Mouse (Mus musculus): ENCODE data around the gene L3mbtl4.

Gene L3mbtl4

DNA sequence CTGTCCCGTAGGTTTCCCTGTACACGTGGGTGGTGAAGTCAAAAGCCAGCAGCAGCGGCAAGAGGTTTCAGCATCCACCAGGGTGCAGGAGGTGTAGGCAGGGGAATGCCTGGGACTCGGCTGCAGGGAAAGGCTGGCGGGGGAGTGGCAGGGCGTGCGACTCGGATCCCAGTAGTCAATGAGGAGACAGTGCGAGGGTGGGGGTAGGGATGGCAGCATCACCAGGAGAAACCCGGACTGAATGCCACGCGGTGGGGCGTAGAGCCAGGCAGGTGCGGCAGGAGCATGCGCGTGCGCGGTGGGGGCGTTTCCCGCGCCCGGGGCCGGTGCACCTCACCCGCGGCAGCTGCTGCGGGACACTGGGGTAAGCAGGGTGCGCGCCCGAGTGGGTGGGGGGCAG is at the start of gene L3mbtl4:
TSS of gene L3mbtl4 (plus strand) at position 271 of the 400 bp plus-strand sequence.
- DNase-seq (ENCODE audit: low spot score) = peak; percentile 11

DNA sequence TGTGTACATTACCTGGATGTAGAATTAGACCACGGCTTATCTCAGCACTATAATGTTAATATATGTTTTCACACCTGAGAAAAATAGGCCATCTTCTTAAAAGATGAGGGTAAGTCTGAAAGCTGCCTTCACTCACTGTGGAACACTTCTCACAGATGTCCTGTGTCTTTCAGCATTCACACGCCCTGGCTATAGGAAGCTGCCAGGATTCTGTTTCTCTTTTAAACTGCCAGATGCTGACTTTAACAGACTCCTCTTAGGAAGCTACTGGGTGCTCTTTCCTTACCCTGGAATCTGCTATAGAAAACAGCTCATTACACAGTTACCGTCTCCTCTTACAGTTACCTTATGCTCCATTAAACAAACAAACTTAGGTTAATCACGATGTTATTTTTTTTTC is 43.1 kb upstream of the L3mbtl4 start:
- DNase-seq (ENCODE audit: low spot score) = no peak

DNA sequence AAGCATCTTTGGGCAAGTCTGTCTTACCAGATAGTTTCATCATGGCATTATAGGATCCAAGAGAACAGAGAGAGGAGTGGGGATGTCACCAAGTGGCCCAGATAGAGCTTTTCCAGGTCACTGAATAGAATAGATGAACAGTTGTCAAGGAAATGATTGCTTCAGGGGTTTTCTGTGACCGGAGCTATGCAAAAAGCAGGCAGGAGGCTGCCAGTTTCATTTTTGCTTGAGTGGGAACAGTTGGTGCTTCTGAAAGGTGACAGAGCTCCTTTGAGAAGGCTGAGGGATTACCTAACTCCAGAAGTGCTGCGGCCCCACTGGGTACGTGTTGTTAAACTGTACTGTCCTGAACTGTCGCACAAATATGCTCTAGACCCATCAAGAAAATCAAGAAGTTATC is 38.2 kb upstream of the L3mbtl4 start:
- no peak for DNase-seq (ENCODE audit: low spot score)

DNA sequence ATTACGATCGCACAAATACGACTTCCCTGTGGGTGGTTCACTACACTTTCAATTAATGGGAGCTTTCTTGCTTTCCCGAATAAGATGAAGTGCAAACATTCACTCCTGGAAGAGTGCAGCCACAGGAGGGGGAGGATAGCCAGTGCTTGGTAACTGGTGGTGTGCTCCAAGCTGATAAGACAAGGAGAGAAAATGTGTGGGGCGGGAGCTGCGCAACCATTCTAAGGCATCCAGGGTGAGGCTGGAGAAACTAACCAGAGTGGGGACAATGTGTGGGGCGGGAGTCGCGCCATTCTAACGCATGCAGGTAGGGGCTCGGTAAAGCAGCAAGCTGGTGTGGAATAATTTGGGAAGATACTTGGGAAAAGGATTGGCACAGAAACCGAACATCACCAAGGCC is 36.6 kb upstream of the L3mbtl4 start:
- peak; percentile 6 for DNase-seq (ENCODE audit: low spot score)

DNA sequence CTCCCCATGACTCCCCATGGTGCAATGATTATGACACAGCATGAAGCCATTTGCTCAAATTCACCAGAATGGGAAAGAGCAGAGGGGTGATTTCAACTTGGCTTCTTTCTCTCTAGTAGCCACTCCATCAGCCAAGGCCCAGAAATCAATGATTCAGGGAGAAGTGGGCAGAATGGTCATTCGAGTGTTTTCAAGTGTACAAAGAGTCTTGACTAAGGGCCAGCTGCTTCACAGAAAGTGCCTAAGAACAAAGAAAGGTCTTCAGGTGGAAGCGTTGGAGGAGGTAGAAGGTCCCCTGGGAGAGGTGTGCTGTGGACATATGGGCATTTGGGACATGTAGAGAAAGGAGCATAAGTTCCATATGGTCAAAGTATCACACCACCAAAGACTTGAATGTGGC is 33.4 kb upstream of the L3mbtl4 start:
- no peak for DNase-seq (ENCODE audit: low spot score)

DNA sequence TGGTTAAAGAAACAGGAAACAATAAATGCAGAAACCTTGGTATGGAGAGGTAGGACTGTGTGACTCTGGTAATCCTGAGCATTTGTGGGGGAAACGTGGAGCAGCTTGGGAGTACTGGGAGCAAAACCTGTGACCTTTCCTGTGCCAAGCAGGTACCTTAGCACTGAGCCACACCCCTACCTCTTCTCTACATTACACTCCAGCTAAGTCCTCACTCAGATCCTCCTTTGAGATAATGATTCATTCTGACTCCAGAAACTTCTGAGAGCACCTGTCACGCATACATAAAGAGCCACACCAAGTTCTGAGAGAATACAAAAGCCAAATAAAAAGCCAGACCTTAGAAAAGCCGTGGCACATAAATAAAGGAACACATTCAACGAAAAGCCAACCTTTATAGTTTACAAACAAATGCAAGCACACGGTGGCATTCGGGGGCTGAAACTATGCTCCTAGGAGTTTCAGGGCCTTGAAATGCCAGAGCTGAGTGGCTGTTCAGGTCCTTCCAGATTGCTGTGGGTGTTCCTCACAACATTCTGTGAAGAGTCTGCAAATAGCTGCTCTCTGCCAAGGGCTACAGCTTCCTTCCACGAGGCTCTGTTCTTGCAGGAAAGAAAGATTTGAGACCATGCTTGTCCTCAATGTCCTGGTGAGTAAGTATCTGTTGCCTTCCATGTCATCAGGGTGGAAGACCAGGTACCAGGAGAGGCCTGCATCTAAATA is 8.6 kb upstream of the L3mbtl4 start:
- DNase-seq (ENCODE audit: low spot score) = no peak

DNA sequence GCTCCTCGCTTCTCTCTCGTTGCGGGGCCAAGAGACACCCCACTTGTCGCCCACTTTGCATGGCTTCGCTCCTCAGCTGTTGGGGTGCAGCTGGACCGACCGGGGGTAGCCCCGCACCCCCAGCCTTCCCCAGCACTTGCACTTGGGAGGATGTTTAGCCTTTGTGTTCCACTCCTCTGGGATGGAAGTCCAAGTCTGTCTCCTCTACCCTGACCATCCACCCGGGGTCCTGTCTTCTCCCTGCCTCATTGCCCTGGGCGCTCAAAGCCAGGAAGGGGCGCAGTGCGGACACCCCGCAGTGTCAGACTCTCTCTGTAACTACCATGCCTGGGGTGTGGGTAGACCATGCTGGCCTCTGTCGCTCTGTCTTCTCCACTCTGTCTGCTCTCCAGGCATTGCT is 357 bp downstream of the L3mbtl4 start:
- DNase-seq (ENCODE audit: low spot score) = no peak

DNA sequence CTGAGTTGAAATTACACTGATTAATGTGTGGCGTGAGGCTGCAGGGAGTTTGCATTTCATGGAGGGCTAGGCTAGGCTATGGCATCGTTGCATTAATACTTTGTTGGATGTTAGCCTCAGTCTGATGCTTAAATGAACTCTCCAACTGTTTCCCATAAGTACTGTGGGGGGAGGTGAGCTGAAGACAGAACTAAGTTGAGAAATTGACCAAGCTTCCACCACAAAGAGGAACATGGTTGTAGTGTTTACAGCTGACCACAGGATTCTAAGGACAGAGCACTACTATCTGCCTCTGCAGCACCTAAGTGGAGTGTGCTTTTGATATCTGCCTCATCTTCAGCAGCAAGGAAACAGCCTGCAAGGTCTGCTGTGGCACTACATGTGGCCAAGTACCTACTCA is 1.5 kb downstream of the L3mbtl4 start:
- DNase-seq (ENCODE audit: low spot score) = no peak

DNA sequence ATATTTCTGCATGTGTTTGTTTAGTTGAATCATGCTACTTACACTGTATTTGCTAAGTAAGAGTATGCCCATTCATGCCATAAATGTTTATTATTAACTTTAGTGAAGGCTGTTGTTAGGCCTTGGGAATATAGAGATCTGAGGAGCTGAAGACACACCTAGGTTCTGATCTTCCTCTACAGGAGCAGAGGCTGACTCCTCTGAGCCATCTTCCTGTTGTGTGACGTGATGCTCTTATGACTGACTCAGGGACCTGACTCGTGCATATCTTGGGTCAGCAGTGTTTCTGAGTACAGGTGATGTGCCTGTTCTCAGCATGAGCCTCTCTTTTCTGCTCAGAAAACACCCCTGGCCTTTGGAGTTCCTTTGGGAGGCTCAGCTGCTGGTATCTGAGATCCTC is 7.3 kb downstream of the L3mbtl4 start:
- no peak for DNase-seq (ENCODE audit: low spot score)

DNA sequence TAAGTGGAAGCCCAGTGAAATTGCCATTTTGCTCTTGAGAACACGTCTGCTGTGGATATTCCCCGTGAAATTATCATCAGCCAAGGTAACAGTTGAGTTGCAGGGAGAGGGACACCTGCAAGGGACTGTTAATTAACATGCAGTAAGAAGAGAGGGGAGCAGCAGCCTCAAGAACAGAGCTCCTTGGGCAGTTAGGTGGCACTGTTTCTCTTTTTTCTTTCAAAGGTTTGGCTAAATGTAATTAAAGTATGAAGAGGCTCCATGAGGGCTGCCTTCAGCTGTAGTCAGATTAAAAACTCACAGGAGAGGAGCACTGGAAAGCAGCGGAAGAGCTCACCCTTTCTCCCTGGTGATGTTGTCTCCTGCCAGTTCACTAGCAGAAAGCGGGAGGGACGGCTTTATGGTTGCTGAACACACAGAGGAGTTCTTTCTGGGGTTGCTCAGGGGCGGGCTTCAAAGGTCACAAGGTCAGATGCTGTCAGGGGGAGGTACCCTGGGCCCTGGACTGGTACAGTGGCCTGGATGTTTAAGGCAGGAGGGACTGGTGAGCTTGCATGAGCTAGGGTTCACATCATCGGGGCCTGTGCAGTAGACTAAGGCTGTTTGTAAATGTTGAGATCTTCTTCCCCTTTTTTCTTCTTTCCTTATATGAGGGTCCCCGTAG is 11.7 kb downstream of the L3mbtl4 start:
- peak; percentile 22 for DNase-seq (ENCODE audit: low spot score)

DNA sequence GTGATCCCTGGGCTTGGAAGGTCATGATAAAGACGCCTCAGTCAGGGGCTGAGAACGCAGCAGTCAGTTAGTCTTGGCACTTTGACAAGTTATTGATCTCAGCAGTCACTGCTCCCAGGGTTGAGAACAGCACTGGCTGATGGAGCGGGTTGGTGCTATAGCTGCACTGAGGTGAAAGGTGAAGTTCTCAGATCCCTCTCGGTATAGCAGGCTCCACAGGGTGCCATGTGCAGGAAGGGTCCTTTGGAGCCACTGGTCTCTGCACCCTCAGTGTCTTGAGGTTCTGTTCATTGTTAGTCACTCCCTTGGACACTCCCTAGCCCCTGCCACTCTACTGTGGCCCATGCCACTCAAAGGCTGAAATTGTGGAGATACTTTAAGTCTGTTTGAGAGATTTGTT is 14.5 kb downstream of the L3mbtl4 start:
- no peak for DNase-seq (ENCODE audit: low spot score)

DNA sequence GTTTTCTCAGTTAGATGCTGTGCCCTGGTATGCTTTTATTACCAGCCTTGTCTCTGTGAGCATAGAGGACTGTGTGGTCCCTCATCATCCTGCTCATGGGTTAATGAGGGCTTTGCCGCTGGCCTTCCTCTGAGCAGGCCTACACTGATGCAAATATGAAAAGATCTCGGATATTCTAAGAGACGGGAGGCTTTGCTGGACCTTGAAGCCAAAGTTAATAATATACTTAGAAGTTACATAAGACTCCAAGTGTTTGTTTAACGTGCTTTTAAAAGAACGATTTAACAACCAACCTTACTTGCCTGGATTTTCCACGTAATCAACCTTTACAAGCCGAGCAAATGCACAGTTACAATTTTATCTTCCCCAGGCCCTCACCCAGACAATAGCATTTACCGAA is 15.1 kb downstream of the L3mbtl4 start:
- DNase-seq (ENCODE audit: low spot score) = peak; percentile 38

DNA sequence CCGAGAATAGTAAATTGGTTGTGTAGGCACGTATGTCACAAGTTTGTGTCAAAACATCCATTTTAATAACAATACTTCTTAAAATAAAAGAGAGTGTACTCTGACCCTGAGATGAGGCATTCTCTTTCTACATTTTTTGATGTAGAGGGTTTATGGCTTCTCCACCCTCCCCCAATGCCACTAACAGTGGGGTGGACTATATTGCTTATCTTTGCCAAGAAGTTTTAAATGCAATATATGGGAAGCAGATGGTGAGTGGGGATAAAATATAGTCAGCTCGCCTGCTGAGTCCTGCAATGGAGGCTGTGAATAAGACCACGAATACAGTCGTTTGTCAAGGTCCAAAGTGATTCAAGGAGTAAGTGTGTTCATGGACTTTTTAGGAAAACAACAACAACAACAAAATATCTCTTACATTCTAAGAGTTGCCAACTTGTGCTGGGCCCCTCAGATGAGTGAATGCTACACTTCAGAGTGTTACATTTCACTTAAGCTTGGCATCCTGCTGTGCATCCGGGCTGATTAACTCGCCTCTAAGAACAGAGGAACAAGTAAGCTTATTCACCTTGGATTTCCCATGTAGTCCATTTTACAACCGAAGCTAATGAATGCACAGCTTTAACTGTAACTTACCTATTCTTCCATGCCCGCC is 18.2 kb downstream of the L3mbtl4 start:
- no peak for DNase-seq (ENCODE audit: low spot score)

DNA sequence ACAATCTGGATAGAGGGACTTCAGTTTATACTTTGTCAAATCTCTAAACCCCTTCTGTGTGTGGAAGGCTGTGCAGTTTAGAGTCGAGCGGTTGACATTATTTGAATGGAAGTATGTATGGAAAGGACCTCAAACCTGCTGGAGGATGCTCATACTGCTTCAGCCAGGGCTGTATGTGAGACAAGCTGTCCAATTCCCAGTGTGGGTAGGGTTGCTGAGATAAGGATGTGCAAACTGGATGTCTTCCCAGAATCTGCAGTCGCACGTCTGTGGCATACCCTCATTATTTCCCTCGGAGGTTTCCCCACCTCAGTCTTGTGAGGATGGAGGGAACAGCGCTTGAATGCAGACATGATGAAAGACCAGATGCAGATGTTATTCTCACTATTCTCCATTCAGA is 34.8 kb downstream of the L3mbtl4 start:
- no peak for DNase-seq (ENCODE audit: low spot score)

DNA sequence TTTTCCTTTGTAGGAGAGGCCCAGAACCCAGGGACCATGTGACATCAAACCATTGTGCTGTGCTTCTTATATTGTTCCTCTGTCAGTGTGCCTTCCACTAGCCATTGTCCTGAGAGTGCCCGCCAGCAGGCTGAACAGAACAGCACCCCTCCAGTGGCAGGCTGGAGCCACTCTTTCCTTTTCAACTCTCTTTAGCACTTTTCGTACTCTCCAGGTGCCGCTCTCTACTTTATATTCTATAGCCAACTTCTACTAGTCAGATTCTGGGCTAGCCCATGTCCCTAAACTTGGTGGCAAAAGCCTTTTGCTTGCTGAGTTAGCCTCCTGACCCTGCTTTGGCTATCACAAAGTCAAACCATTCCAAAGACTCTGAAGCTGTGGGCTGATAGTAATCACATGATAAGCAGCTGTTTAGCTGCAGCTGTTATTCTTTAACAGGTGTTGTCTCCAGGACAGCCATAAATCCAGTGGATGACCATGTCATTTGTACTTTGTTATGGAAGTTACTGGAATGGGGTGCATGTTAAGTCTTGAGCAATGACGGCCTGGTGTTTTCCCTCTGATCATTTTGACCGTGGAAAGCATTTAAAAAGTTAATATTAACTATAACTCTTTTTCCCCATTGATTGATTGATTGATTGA is 38.8 kb downstream of the L3mbtl4 start:
- no peak for DNase-seq (ENCODE audit: low spot score)

DNA sequence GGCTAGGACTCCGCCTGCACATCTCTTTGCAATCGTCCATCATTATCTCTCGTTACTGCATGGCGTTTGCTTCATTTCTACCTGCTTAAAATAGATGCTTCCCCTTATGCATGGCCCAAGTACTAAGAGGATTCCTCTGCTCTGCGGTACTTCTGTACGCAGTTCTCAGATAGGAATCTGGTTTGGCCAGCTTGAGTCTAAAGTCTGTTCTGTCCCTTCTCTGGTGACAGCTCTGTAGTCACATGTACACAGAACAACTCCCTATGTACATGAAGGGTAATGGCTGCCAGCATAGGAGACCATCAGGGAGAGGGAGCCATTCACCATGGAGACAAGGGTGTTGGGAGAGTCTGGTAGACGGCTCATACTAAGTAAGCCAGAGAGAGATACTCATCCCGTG is 47.3 kb downstream of the L3mbtl4 start:
- DNase-seq (ENCODE audit: low spot score) = no peak

DNA sequence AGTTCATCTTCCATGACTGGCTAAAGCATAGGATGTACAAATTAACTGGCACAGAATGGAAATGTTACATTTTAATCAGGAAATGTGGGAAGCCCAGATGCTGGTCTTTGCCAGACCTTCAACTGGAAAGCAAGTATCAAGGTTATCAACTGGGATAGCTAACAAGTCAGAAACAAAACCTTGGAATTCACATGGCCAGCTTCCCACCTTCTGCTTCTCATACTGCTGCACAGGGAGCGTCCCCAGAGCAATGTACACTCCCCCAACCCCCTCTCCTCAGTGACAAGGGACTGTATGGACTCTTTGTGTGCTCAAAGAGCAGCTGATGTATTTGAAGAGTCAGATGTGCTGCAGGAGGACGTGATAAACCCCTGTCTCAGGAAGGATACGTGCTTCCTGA is 49.0 kb downstream of the L3mbtl4 start:
- DNase-seq (ENCODE audit: low spot score) = no peak

DNA sequence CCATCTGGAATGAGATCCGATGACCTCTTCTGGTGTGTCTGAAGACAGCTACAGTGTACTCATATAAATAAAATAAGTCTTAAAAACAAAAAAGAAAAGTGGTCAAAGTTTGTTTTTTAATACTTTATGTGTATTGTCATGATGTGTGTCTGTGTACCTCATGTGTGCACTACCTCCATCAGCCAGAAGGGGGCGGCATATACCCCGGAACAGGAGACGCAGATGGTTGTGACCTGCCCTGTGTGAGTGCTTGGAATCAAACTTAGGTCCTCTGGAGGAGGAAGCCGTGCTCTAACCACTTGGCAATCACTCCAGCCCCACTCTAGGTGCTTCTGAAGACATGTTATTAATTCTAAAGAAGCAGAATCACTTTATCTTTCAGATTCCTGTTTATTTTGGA is 58.6 kb downstream of the L3mbtl4 start:
- DNase-seq (ENCODE audit: low spot score) = no peak

DNA sequence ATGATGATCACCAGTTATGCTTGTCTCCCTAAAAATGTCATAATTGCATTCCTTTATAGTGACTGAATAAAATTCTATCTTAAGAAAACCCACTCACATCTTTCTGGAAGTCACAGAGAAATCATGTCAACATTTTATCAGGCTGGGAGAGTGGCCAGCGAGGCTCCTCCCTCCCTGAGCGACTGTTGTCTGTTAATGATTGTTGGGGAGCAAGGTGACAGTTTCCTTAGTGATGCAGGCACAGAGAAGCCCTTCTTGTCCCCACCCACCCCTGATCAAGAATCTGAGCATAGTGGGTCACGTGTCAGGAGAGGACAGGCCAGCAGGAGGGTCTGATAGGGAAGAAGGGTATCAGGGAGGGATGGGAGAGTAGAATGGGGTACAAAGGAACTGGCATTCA is 59.8 kb downstream of the L3mbtl4 start:
- no peak for DNase-seq (ENCODE audit: low spot score)

DNA sequence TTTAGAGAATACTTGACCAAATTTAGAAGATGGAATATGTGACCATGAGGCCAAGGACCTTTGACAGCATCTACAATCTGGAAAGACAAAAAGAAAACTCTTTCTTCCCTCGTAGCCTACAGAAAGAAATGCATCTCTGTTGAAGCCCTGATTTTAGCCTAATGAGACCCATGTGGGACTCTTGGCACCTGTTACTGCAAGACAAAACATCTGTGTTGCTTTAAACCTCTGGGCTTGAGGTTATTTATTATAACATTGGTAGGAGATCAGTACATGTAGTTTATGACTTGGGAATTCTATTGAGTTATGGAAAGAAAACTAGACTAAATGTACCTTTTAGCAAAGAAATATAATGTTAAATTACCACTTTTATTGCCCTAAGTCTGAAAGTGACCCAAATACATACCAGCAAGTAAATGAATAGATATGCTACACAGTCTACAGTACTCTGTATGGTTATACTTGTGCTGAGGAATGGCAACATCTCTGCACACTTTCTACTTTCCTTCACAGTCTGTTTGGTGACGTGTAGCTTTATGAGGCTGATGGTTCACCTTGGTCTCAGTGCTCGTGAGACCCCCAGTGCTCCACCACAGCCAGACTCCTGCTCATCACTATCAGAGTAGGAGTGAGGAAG is 65.4 kb downstream of the L3mbtl4 start:
- no peak for DNase-seq (ENCODE audit: low spot score)

DNA sequence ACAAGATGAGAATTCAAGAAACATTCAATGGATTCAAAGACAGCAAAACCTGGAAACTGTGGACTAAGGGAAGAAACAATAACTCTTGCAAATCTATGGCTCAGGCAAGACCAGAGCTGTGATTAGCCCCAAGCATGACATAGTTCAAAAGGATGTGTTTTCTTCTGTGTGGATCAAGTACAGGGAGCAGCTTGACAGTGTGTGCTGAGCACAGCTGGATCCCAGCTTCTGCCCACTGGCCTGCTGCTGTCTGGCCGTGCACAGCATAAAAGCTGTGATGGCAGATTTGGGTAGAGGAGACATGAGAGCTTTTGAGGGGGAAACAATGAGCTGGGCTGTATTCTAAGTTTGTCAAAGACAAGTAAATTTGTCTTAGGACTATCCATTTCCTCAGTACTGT is 84.1 kb downstream of the L3mbtl4 start:
- DNase-seq (ENCODE audit: low spot score) = no peak

DNA sequence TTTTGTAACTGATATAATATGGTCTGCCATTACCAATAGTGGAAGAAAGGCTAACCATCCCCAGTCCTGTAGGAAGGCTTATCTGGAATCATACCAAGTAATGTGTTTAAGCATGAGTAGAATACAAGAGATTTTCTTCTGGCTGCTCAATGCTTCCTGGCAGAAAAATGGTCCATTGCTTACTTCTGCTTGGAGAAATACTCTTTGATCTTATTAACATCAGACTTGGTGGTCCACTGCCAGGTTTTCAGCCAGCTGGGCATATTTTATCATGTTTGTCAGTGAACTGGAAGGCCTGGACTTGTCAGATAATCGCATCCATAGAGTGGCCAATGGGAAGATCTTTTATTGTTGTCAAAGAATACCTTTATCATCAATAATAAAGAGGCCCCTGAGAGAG is 97.5 kb downstream of the L3mbtl4 start:
- DNase-seq (ENCODE audit: low spot score) = no peak

DNA sequence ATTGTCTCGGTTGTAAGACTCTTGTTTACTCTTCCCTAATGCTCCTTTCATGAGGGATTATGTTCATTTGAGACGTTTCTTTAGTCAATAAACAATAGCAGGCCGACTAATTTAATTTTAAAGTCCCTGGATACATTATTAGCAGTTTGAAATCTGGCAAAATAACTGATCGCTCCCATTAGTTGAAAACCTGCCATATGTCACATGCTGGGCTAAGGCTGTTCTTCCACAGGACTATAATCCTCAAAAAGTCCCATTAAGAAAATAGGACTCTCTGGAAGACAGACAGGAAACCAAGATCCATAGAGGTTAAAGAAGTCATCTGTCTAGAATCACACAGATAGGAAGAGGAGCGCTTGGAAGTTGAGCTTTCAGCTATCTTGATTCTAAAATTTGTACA is 114.9 kb downstream of the L3mbtl4 start:
- DNase-seq (ENCODE audit: low spot score) = no peak

Measured in yolk sac, embryonic 10.5 days (tissue).